Mouse (Mus musculus): Measurements from ENCODE around the gene Fastkd2.

Fastkd2 gene

GRCm38 (mm10) chr1:63730240-63730771 is at the start of gene Fastkd2, which contains the start of gene Mdh1b:
TSS of gene Fastkd2 (plus strand) at chr1:63730614.
TSS of gene Mdh1b (minus strand) at chr1:63730318.
- ChIA-PET POLR2A (interaction anchor here in 1 of 4 experiments (1.2 to 1.8 kb wide), 5 partner anchors 9 to 802 kb away, joined by 3 to 12 read pairs (median 5); partner anchors contain the start of gene Creb1), CTCF (no interaction called here)

DNA sequence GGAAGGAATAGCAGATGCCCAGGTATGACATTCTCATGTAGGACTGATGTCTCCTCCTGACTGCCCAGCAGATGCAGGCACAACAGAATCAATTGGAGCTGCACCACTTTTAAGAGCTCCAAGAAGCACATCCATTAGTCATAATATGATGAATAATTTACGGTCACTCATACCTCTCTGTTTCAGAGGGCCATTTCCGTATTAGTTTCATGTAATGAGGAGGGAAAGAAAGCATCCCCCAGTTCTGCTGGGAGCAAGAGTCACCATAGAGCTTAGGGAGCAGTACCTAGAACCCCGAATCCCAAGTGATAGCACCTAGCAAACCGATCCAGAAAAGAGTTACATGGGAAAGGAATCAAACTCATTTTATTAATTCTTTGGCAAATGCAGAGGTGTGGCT is 43.6 kb upstream of the Fastkd2 start, which contains the start of gene Dytn:
Dytn (minus strand) TSS at position 101 of the 400 bp plus-strand sequence.
- POLR2A ChIA-PET = interaction anchor here in 1 of 4 experiments (0.7 kb wide), 1 partner anchor 533 kb away, joined by 3 read pairs; no protein-coding TSS in a partner anchor
- CTCF ChIA-PET = interaction anchor here in 1 of 4 experiments (0.6 kb wide), 1 partner anchor 139 kb away, joined by 3 read pairs; no protein-coding TSS in a partner anchor

DNA sequence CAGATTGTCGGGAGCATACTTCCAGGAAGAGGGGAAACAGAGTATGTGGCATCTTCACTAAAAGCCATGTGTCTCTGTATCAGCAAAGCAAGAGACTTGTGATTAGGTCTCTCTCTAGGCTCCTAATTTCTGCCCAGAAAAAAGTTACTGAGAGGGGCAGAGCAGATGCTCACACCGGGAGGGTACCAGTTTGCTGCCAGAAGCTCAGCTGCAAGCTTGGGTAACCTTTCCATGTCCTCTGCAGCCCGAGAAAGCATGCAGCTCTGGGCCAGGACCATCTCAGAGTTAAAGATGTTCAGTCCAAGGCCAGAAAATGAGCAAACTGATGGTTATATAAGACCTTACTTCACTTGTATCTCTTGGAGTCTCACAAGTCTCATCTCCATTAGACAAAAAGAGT is 33.6 kb upstream of the Fastkd2 start:
- ChIA-PET CTCF (no interaction called here), POLR2A (no interaction called here)

DNA sequence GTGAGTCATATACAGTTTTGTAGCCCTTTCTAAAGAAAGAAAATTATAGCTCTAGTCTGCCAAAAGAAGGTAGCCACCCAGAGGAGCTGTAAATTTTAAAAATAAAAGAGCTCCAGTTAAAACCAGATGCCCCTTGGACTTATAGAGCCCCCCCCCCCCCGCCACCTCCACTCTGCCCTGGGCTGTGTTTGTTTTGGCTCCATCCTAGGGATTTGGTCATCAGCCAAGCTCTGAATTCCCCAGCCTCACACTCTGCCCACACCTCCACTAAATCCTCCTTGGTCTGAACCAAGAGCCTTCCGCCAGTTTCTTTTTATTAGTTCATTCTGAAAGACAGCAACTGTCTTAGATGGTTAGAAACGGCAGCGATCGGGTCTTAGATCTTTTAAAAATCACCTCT is 24.7 kb upstream of the Fastkd2 start:
- POLR2A ChIA-PET = interaction anchor here in 2 of 4 experiments (0.5 to 1.4 kb wide), 5 partner anchors 16 to 1603 kb away, joined by 3 to 14 read pairs (median 3); no protein-coding TSS in a partner anchor

GRCm38 (mm10) chr1:63708876-63709275 is 21.5 kb upstream of the Fastkd2 start:
- POLR2A ChIA-PET = no interaction called here

More for the DNA sequence above, 24.7 kb upstream of the Fastkd2 start:
- CTCF ChIA-PET = interaction anchor here in 1 of 4 experiments (0.6 kb wide), 1 partner anchor 37 kb away, joined by 3 read pairs; no protein-coding TSS in a partner anchor

GRCm38 (mm10) chr1:63720161-63720560 is 10.3 kb upstream of the Fastkd2 start:
- POLR2A ChIA-PET = no interaction called here
- CTCF ChIA-PET = no interaction called here

More at GRCm38 (mm10) chr1:63708876-63709275, 21.5 kb upstream of the Fastkd2 start:
- CTCF ChIA-PET = no interaction called here

- CTCF ChIA-PET = no interaction called here
- POLR2A ChIA-PET = interaction anchor here in 1 of 4 experiments (1.2 to 1.8 kb wide), 5 partner anchors 9 to 803 kb away, joined by 3 to 12 read pairs (median 5); partner anchors contain the start of gene Creb1
Measured at GRCm38 (mm10) chr1:63729796-63730195, 618 bp upstream of the Fastkd2 start.

- POLR2A ChIA-PET = interaction anchor here in 2 of 4 experiments (0.5 to 3.4 kb wide), 6 partner anchors 10 to 776 kb away, joined by 3 to 15 read pairs (median 6); partner anchors contain the start of genes Creb1 (in 1 of the 2), Fastkd2 (in 1 of the 2), Klf7 (in 1 of the 2) and Mdh1b (in 1 of the 2)
- CTCF ChIA-PET = interaction anchor here in 1 of 4 experiments (0.5 kb wide), 1 partner anchor 680 kb away, joined by 6 read pairs; no protein-coding TSS in a partner anchor
Measured at GRCm38 (mm10) chr1:63756005-63756404, 25.6 kb downstream of the Fastkd2 start.

DNA sequence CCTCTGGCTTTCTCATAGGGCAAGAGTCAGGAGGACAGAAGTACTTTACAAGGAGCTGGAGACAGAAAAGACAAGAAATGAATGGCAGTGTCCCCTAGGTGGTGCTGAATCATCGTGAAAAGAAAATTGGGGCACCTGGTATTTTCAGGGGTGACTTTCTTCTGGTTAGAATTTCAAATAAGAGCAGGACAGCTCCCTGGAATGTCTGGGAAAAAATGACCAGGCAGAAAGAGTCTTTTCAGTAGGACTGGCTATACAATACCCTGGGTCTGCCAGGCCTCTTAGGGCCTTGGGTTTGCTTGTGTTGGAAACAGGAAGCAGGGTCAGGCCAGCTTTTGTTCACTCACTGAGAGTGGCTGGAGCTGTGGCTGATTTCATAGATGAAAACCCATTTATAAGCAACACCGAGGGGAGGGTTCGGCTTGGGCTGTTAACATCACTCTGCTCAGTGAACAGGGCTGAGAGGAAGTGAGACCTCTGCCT is 32.8 kb downstream of the Fastkd2 start:
- ChIA-PET CTCF (interaction anchor here in 3 of 4 experiments (0.6 to 1.0 kb wide), 3 partner anchors 683 to 924 kb away, joined by 3 read pairs; no protein-coding TSS in a partner anchor), POLR2A (interaction anchor here in 2 of 4 experiments (0.6 to 1.1 kb wide), 2 partner anchors 249 to 359 kb away, joined by 3 to 4 read pairs; partner anchors contain the start of gene Klf7 (in 1 of the 2))

DNA sequence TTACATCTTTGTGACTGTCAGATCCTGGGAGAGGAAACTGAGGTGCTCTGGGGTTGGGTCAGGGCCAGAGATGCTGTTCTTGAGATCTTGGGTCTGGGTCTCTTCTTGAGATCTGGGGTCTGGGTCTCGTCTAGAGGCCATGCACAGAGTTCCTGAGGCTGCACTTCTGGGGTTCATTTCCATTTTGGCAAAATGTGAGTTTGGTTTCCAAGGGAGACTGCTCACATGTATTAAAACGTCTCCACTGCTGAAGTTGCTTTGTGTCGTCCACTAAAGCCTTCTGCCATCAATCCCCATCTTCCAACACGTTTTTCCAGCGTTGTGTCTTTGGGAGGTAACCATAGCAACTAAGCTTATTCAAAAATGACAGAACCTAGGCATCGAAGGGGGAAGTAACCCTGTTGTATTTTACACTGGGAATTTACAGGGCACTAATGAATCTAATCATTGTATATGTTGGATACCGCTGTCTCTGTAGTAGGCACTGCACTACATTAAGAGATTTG is 33.5 kb downstream of the Fastkd2 start:
- CTCF ChIA-PET = interaction anchor here in 1 of 4 experiments (0.8 kb wide), 1 partner anchor 682 kb away, joined by 3 read pairs; no protein-coding TSS in a partner anchor
- POLR2A ChIA-PET = interaction anchor here in 1 of 4 experiments (0.6 kb wide), 1 partner anchor 248 kb away, joined by 3 read pairs; no protein-coding TSS in a partner anchor

DNA sequence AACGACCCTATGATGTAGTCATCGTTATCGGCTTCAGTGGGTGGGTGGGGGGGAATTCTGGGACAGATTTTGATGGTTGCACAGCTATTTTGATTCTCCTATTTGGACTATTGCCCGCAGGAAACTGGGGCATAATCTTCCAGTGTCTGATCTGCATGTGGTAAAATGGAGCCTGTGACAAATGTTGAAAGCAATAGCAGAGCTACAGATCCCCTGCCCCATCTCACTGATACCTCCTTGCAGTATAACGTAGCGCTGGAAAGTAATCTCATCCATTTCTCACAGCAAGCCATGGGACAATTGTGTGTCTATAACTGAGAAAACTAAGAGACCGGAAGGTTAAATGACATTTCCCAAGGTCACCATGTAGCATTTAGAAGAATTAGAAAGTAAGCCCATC is 34.0 kb downstream of the Fastkd2 start:
- POLR2A ChIA-PET = no interaction called here
- CTCF ChIA-PET = no interaction called here

GRCm38 (mm10) chr1:63768112-63768511 is 37.7 kb downstream of the Fastkd2 start:
- CTCF ChIA-PET = no interaction called here
- POLR2A ChIA-PET = no interaction called here

DNA sequence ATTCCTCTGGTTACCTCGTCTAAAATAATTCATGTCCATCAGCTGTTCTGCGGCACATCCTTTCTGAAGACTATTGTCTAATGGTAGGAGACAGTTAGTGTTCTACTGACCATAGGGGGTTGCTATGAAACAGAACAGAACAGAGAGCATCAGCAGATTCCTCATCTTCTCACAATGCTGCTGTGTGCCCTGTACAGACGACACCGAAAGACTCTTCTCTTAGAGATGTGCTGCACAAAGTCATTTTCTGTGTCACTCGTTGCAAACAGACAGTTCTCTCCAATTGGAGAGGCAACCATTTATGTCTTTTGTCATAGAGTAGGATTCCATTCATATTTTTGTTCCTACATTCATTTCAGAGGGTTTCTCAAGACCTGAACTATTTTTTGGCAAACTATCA is 38.8 kb downstream of the Fastkd2 start, which contains the start of gene 4933402D24Rik:
4933402D24Rik (minus strand) TSS at position 101 of the 400 bp plus-strand sequence.
- CTCF ChIA-PET = no interaction called here
- POLR2A ChIA-PET = no interaction called here

DNA sequence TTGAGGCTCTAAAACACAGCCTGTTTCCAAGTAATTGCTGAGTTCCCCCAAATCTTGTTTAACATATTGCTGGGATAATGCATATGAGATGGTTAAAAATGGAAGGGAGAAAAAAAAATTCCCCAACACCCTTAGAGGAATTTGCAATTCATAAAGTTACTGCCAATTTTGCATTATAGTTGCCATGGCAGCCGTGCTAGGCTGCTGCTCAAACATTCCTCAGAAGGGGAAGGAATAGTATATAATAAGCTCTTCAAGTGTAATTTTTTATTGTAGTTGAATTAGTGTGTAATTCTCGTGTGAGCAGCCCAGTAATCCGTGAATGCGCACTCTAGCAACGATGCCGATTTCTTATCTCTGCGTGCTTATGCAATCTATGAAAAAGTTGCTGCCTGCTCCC is 39.9 kb downstream of the Fastkd2 start:
- CTCF ChIA-PET = no interaction called here
- POLR2A ChIA-PET = no interaction called here

GRCm38 (mm10) chr1:63776396-63776795 is 46.0 kb downstream of the Fastkd2 start:
- POLR2A ChIA-PET = interaction anchor here in 1 of 4 experiments (0.5 kb wide), 1 partner anchor 1410 kb away, joined by 3 read pairs; the partner anchor contains the start of gene Idh1

GRCm38 (mm10) chr1:63776902-63777630 is 46.7 kb downstream of the Fastkd2 start:
- ChIA-PET POLR2A (no interaction called here), CTCF (no interaction called here)

More at GRCm38 (mm10) chr1:63776396-63776795, 46.0 kb downstream of the Fastkd2 start:
- CTCF ChIA-PET = no interaction called here

- ChIA-PET POLR2A (no interaction called here), CTCF (no interaction called here)
Measured at GRCm38 (mm10) chr1:63794326-63794725, 63.9 kb downstream of the Fastkd2 start.
